Mouse (Mus musculus): ENCODE measurements around the gene Efr3b. TPM values are rescaled to one million over a fixed set of nuclear protein-coding genes. Genes with fewer than 3 reads are reported as not detected.

Gene Efr3b
- polyA plus RNA-seq, 1 experiment from 2014 or later: 42.1 TPM

DNA sequence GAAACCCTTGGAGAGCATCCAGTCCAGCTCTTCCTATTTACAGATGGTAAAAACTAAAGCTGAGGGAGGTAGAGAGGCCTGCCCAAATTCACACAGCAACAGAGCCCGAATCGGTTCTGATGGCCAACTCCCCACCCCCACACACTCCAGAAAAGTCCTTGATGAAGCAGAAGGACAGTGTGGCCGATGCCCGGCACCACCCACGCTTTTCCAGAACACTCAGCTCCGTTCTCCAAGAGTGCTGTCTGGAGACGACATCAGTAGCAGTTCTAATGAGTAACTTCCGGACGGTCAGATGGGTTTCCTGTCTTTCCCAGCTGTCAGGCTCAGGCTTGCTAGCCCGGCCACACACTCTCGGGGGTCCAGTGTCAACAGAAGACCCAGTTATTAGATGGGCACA lies 10.2 kb downstream of the Efr3b start:
- Histone ChIP-seq H3K4me2 (no peak overlapping the region), H3K27me3 (no peaks in the 10 kb centered on the region), H3K36me3 (no peaks in the 10 kb centered on the region), H3K4me3 (no peak overlapping the region), H3K9me3 (no peaks in the 10 kb centered on the region), H3K4me1 (replicated peaks) (0 out of 2 replicates have a peak, but pooled peaks cover 7% of the 10 kb centered on the region), H3K9ac (no peak overlapping the region), H3K27ac (replicated peaks) (no peak overlapping the region)
- ATAC-seq (ENCODE audit: low FRiP score, low read depth): no peak
- 87% methylated on average over 11 of the region's 11 CpGs for WGBS

DNA sequence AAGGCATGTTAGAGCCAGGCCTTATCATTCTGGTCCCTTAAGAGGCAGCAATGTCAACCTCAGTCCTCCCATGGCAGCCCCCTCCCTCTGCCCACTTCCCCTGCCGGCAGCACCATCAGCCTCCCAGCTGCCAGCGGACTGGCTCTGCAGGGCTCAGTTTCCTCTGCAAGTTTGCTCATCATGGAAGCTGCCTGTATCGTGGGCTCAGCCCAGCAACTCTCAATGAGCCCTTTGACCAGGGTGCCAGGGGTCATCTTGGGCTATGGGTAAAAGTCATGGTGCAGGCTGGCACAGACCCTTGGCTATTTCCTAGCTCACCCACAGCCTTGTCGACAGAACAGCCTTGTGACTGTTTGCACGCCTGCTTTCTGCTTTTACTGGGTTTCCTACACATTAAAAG lies 14.4 kb downstream of the Efr3b start:
- no peak overlapping the region for H3K27ac ChIP-seq (replicated peaks)
- ATAC-seq (ENCODE audit: low FRiP score, low read depth): no peak
- no peaks in the 10 kb centered on the region for H3K36me3 ChIP-seq
- no peaks in the 10 kb centered on the region for H3K9me3 ChIP-seq
- H3K27me3 ChIP-seq: no peaks in the 10 kb centered on the region
- 72% methylated on average over 5 of the region's 5 CpGs for WGBS
- H3K9ac ChIP-seq: no peak overlapping the region
- H3K4me2 ChIP-seq: no peak overlapping the region
- no peak overlapping the region for H3K4me3 ChIP-seq
- H3K4me1 ChIP-seq (replicated peaks): peaks cover 12% of the 10 kb centered on the region

DNA sequence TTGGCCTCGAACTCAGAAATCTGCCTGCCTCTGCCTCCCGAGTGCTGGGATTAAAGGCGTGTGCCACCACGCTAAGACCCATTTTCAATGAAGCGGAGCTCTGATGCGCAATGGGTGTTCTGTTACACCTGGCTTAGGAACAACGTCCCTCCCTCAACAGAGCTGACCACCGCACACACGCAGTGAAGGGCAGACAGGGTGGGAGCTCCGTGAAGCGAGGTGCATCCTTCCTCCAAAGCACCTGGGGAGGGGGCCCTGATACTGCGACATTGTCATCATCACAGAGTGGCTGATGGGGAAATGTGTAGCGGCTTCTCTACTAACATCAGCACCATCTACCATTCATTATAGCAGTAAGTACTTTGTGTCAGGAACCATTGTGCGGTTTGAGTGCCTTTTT lies 15.2 kb downstream of the Efr3b start:
- no peak overlapping the region for H3K27ac ChIP-seq (replicated peaks)
- no peak for ATAC-seq (ENCODE audit: low FRiP score, low read depth)
- H3K36me3 ChIP-seq: no peaks in the 10 kb centered on the region
- H3K27me3 ChIP-seq: no peaks in the 10 kb centered on the region
- H3K4me2 ChIP-seq: no peak overlapping the region
- no peak overlapping the region for H3K4me3 ChIP-seq
- H3K9me3 ChIP-seq: no peaks in the 10 kb centered on the region
- WGBS: 95% methylated on average over 14 of the region's 14 CpGs
- H3K9ac ChIP-seq: no peak overlapping the region
- H3K4me1 ChIP-seq (replicated peaks): peaks cover 12% of the 10 kb centered on the region

DNA sequence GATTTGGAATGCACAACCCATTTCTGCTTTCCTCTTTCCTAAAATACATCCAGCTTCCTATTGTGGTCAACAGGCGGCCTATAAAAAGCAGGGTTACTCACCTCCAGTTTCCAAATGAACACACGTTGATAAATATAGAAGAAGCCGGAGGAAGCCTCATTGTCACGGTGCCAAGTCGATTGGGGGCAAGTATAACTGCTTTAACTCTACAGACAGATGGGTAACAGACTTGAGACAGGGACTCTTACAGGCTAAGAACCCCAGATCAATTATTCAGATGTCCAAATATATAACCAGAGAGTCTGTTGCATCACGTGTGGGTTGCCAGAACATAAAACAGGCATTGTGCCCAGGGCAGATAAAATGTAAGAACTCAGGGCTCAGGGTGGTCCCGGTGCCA lies 15.9 kb downstream of the Efr3b start:
- H3K4me2 ChIP-seq: no peak overlapping the region
- H3K36me3 ChIP-seq: no peaks in the 10 kb centered on the region
- no peaks in the 10 kb centered on the region for H3K27me3 ChIP-seq
- H3K9me3 ChIP-seq: no peaks in the 10 kb centered on the region
- H3K4me3 ChIP-seq: no peak overlapping the region
- H3K4me1 ChIP-seq (replicated peaks): peaks cover 12% of the 10 kb centered on the region
- no peak overlapping the region for H3K9ac ChIP-seq
- no peak for ATAC-seq (ENCODE audit: low FRiP score, low read depth)
- WGBS: 60% methylated on average over 7 of the region's 7 CpGs
- H3K27ac ChIP-seq (replicated peaks): no peak overlapping the region

DNA sequence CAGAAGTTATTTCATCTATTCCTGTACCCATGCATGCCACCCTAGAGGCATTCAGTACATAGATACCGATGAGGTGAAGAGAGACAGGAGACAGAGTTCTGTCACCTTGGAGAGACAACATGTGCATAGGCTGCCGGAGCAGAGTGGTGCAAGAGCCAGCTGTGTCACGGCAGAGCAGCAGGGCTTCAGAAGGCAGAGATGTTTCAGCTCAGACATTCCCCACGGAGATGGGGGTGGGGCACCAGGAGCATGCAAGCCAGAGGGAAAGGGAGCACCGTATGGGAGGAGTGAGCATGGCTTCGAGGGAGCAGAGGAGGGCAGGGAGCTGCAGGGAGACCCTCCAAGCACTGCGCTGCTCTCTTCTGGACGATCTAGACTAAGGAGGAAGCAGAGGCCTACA lies 18.2 kb downstream of the Efr3b start:
- H3K4me2 ChIP-seq: no peak overlapping the region
- no peak overlapping the region; the same call in 1 of the 2 replicates for H3K27ac ChIP-seq (replicated peaks)
- 36% methylated on average over 8 of the region's 8 CpGs for WGBS
- H3K27me3 ChIP-seq: no peaks in the 10 kb centered on the region
- ATAC-seq (ENCODE audit: low FRiP score, low read depth): peak; percentile 37; the same call in 1 of the 2 replicates
- H3K36me3 ChIP-seq: no peaks in the 10 kb centered on the region
- H3K9me3 ChIP-seq: no peaks in the 10 kb centered on the region
- no peak overlapping the region for H3K4me3 ChIP-seq
- H3K9ac ChIP-seq: no peak overlapping the region
- peaks cover 12% of the 10 kb centered on the region for H3K4me1 ChIP-seq (replicated peaks)

DNA sequence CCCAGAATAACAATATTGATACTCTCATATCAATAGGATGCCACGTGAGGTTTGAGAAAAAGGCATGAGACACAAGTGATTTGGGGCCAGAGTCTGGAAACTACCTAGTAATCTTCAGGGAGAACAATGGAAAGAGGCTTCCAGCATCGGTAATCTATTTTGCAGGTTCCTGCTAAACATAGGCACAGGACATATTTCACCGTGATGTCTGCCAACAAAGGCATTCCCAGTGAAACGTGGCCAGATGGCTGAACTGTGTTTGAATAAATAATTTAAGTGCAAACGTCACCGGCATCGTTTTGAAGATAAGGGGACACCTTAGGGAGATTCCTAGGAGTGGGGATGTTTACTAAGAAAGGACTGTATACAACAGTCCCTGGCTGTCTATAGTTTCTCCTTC lies 22.4 kb downstream of the Efr3b start:
- Histone ChIP-seq H3K36me3 (no peaks in the 10 kb centered on the region), H3K27ac (replicated peaks) (0 out of 2 replicates have a peak overlapping the region, but pooled peaks have one; percentile 36), H3K4me2 (no peak overlapping the region), H3K9ac (no peak overlapping the region), H3K4me1 (replicated peaks) (peaks cover 5% of the 10 kb centered on the region), H3K4me3 (no peak overlapping the region), H3K27me3 (no peaks in the 10 kb centered on the region), H3K9me3 (no peaks in the 10 kb centered on the region)
- no peak for ATAC-seq (ENCODE audit: low FRiP score, low read depth)
- 35% methylated on average over 7 of the region's 7 CpGs for WGBS

DNA sequence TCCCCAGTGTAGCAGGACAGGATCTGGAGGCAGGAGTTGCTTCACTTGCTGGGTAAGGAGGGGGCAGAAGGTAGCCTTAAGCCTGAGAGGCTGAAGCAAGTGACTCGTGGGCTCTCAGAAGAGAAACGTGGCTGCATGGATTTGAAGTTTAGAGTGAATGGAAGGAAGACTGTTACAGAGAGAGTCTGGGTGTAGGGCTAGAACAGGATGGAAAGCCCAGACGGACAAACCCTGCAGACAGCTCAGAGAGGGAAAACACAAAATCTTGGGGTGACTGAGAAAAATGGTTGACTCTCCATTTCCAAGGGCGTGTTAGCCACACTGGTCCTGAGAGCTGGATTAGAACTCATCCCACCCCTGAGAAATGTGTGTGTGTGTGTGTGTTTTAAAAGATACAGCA lies 23.0 kb downstream of the Efr3b start:
- Histone ChIP-seq H3K27me3 (no peaks in the 10 kb centered on the region), H3K4me3 (no peak overlapping the region), H3K27ac (replicated peaks) (0 out of 2 replicates have a peak overlapping the region, but pooled peaks have one; percentile 22), H3K36me3 (no peaks in the 10 kb centered on the region), H3K4me1 (replicated peaks) (peaks cover 4% of the 10 kb centered on the region), H3K4me2 (no peak overlapping the region), H3K9ac (no peak overlapping the region), H3K9me3 (no peaks in the 10 kb centered on the region)
- WGBS: 77% methylated on average over 4 of the region's 4 CpGs
- no peak for ATAC-seq (ENCODE audit: low FRiP score, low read depth)

DNA sequence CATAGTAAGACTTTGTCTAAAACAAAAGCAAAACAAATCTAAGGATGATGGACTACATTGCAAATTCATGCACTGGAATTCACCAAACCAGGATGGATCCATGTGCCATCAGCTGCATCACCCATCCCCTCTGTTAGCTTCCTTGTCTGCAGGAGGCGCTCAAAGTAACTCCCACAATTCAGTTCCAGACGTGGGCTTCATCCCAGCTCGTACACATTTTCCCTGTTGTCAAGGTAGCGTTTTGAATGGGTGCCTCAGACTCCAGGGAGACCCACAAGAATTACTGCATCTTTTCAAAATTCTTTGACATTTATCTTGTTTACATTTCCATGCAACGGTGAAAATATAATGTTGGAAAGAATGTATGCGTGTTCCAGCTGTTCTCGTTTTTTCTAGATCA lies 23.5 kb downstream of the Efr3b start:
- no peaks in the 10 kb centered on the region for H3K9me3 ChIP-seq
- no peaks in the 10 kb centered on the region for H3K36me3 ChIP-seq
- no peaks in the 10 kb centered on the region; the same call in 1 of the 2 replicates for H3K4me1 ChIP-seq (replicated peaks)
- no peaks in the 10 kb centered on the region for H3K27me3 ChIP-seq
- no peak for ATAC-seq (ENCODE audit: low FRiP score, low read depth)
- H3K4me3 ChIP-seq: no peak overlapping the region
- no peak overlapping the region for H3K9ac ChIP-seq
- H3K4me2 ChIP-seq: no peak overlapping the region
- WGBS: 63% methylated on average over 7 of the region's 7 CpGs
- H3K27ac ChIP-seq (replicated peaks): no peak overlapping the region

DNA sequence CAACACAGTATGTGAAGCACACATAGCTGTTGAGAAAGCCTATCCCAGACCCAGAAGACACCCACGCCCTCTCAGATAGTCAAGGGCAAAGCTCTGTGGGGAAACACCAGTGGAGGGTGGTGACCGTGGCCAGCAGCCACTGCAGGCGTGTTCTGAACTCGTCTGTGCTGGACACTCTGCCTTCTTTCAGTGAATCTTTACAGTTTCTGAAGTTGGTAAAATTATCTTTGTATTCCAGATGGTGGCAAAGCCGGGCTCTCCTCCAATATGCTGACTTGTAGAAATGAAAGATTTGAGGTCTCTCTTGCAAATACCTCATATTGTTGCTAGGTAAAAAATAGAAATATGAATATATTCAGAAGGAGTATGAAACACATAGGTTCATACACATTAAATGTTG lies 27.0 kb downstream of the Efr3b start:
- Histone ChIP-seq H3K4me3 (no peak overlapping the region), H3K9ac (no peak overlapping the region), H3K27me3 (no peaks in the 10 kb centered on the region), H3K36me3 (no peaks in the 10 kb centered on the region), H3K4me2 (no peak overlapping the region), H3K4me1 (replicated peaks) (peaks cover 26% of the 10 kb centered on the region), H3K27ac (replicated peaks) (no peak overlapping the region), H3K9me3 (no peaks in the 10 kb centered on the region)
- 91% methylated on average over 5 of the region's 5 CpGs for WGBS
- no peak for ATAC-seq (ENCODE audit: low FRiP score, low read depth)

DNA sequence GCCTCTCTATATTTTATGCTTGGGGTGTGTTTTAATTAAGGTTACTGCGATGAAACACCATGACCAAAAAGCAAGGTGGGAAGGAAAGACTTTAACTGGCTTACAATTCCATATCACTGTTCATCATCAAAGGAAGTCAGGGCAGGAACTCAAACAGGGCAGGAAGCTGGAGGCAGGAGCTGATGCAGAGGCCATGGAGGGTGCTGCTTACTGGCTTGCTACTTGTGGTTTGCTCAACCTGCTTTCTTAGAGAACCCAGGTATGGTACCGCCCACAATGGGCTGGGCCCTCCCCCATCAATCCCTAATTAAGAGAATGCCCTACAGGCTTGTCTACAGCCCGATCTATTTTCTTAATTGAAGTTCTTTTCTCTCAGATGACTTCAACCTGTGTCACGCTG lies 27.4 kb downstream of the Efr3b start:
- peaks cover 30% of the 10 kb centered on the region for H3K4me1 ChIP-seq (replicated peaks)

DNA sequence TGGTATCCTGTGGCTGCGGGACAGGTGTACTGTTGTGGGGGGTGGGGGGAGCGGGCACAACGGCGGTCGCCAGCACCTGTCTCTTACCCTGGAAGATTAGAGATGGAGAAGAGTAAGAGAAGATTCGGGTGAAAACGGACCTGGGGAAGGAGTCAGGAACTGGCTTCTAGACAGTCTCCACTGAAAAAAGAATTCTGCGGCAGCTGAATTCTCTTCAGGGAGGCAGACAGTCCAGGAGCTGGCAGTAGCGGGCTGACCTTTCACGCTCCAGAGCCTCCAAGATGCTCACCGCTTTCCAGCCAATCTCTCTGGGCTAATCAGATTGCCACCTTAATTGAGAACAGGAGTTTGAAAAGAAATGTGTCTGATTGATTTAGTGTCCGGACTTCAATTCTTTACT lies 30.0 kb downstream of the Efr3b start:
- ATAC-seq (ENCODE audit: low FRiP score, low read depth): no peak
- 49% methylated on average over 12 of the region's 12 CpGs for WGBS

More for the DNA sequence above, 27.4 kb downstream of the Efr3b start:
- H3K4me3 ChIP-seq: no peak overlapping the region
- no peak overlapping the region for H3K4me2 ChIP-seq
- H3K27me3 ChIP-seq: no peaks in the 10 kb centered on the region
- no peak overlapping the region for H3K9ac ChIP-seq
- no peak overlapping the region for H3K27ac ChIP-seq (replicated peaks)
- WGBS: 91% methylated on average over 4 of the region's 4 CpGs
- no peaks in the 10 kb centered on the region for H3K9me3 ChIP-seq
- H3K36me3 ChIP-seq: no peaks in the 10 kb centered on the region
- no peak for ATAC-seq (ENCODE audit: low FRiP score, low read depth)

DNA sequence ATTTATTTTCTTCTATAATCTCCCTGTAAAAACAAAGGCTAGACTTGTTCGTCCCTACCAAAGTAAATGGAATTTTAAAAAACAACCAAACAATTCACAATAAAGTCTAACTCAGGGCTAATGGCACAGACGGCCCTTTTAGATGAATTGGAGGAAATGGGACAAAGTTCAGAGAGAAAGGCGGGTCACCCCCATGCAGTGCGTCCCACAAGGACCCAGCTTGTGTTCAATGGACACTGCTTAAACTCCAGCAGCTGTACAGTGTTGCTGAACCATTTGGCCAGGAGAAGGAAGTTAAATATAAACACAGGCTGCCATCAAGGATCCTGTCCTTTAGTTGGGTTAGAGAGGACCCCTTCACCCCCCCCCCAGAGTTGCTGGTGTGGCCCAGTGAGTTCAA lies 30.9 kb downstream of the Efr3b start:
- Histone ChIP-seq H3K36me3 (no peaks in the 10 kb centered on the region), H3K4me1 (replicated peaks) (peaks cover 40% of the 10 kb centered on the region), H3K4me3 (no peak overlapping the region), H3K27me3 (no peaks in the 10 kb centered on the region), H3K9me3 (no peaks in the 10 kb centered on the region), H3K9ac (no peak overlapping the region), H3K27ac (replicated peaks) (0 out of 2 replicates have a peak overlapping the region, but pooled peaks have one; percentile 76), H3K4me2 (no peak overlapping the region)
- WGBS: 55% methylated on average over 4 of the region's 4 CpGs
- no peak for ATAC-seq (ENCODE audit: low FRiP score, low read depth)

More for the DNA sequence above, 30.0 kb downstream of the Efr3b start:
- Histone ChIP-seq H3K4me3 (no peak overlapping the region), H3K27me3 (no peaks in the 10 kb centered on the region), H3K27ac (replicated peaks) (peak overlapping the region; percentile 76), H3K36me3 (no peaks in the 10 kb centered on the region), H3K9me3 (no peaks in the 10 kb centered on the region), H3K4me1 (replicated peaks) (peaks cover 40% of the 10 kb centered on the region), H3K9ac (no peak overlapping the region), H3K4me2 (peak overlapping the region; percentile 20; the same call in 1 of the 2 replicates)

DNA sequence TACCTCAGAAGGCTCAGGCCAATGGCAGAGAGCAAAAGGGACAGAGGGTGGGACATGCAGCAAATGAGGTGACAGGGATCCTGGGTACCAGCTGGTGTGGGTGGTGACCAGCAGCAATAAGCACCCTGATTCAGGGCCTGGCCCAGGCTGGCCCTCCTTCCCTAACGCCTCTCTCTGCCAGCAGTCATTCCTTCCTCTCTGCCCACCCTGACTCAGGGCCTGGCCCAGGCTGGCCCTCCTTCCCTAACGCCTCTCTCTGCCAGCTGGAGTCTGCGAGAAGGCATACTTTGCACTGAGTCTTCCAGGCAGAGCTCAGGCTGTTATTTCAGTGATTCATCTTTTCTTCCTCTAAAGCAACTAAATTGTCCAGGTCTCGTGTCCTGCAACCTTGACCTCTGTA lies 31.5 kb downstream of the Efr3b start:
- H3K36me3 ChIP-seq: no peaks in the 10 kb centered on the region
- no peak overlapping the region for H3K4me2 ChIP-seq
- no peaks in the 10 kb centered on the region for H3K27me3 ChIP-seq
- H3K9me3 ChIP-seq: no peaks in the 10 kb centered on the region
- H3K4me3 ChIP-seq: no peak overlapping the region
- H3K4me1 ChIP-seq (replicated peaks): peaks cover 40% of the 10 kb centered on the region
- H3K27ac ChIP-seq (replicated peaks): peak overlapping the region; percentile 62
- WGBS: 47% methylated on average over 4 of the region's 4 CpGs
- ATAC-seq (ENCODE audit: low FRiP score, low read depth): peak; percentile 65; the same call in 1 of the 2 replicates
- H3K9ac ChIP-seq: no peak overlapping the region

All from hindbrain, embryonic 15.5 days (tissue).